Mouse (Mus musculus): ENCODE results near the gene Mt3. TPM values are rescaled to one million over a fixed set of nuclear protein-coding genes. Genes with fewer than 3 reads are reported as not detected.
"Not testable (repeated sequence)": the region's sequence is repeated elsewhere in the genome, so short reads cannot be mapped to it uniquely, and the experiment has no call there.

Mt3 gene
- polyA plus RNA-seq, 1 experiment: 4.9 TPM

- DNase-seq (ENCODE audit: low read depth): no peak
These were observed 1.5 kb upstream of the Mt3 start for GRCm38 (mm10) chr8:94150925-94151324.

- no peak for DNase-seq (ENCODE audit: low read depth)
These were observed 1.0 kb downstream of the Mt3 start for GRCm38 (mm10) chr8:94153451-94153850.

- no peak for DNase-seq (ENCODE audit: low read depth)
These were observed 2.1 kb downstream of the Mt3 start for GRCm38 (mm10) chr8:94154537-94154936.

GRCm38 (mm10) chr8:94156092-94156491, 3.7 kb downstream of the Mt3 start:
- no peak for DNase-seq (ENCODE audit: low read depth)

GRCm38 (mm10) chr8:94165772-94166171, 13.4 kb downstream of the Mt3 start:
- DNase-seq (ENCODE audit: low read depth): not testable (repeated sequence)

- DNase-seq (ENCODE audit: low read depth): no peak
These were observed 14.8 kb downstream of the Mt3 start for GRCm38 (mm10) chr8:94167244-94167643.

GRCm38 (mm10) chr8:94169547-94169946, 17.1 kb downstream of the Mt3 start:
- no peak for DNase-seq (ENCODE audit: low read depth)

- DNase-seq (ENCODE audit: low read depth): no peak
These were observed 18.9 kb downstream of the Mt3 start for GRCm38 (mm10) chr8:94171321-94171755.

- no peak for DNase-seq (ENCODE audit: low read depth)
These were observed 19.8 kb downstream of the Mt3 start, which contains the start of gene Mt2 for GRCm38 (mm10) chr8:94172075-94172808. Gene Mt2 (plus strand): TSS chr8:94172664.

- DNase-seq (ENCODE audit: low read depth): no peak
These were observed 20.7 kb downstream of the Mt3 start for GRCm38 (mm10) chr8:94172809-94173732.

GRCm38 (mm10) chr8:94173848-94174403, 21.5 kb downstream of the Mt3 start:
- DNase-seq (ENCODE audit: low read depth): no peak

- DNase-seq (ENCODE audit: low read depth): no peak
These were observed 22.3 kb downstream of the Mt3 start for GRCm38 (mm10) chr8:94174619-94175213.

- DNase-seq (ENCODE audit: low read depth): no peak
These were observed 25.4 kb downstream of the Mt3 start for GRCm38 (mm10) chr8:94177716-94178390.

GRCm38 (mm10) chr8:94178857-94179712, 26.7 kb downstream of the Mt3 start, which contains the start of gene Mt1:
Gene Mt1 (plus strand): TSS chr8:94179082.
- DNase-seq (ENCODE audit: low read depth): peak; percentile 78

- no peak for DNase-seq (ENCODE audit: low read depth)
These were observed 27.5 kb downstream of the Mt3 start for GRCm38 (mm10) chr8:94179713-94180560.

GRCm38 (mm10) chr8:94180561-94180908, 28.1 kb downstream of the Mt3 start:
- no peak for DNase-seq (ENCODE audit: low read depth)

- no peak for DNase-seq (ENCODE audit: low read depth)
These were observed 29.9 kb downstream of the Mt3 start for GRCm38 (mm10) chr8:94182055-94182929.

- DNase-seq (ENCODE audit: low read depth): no peak
These were observed 30.7 kb downstream of the Mt3 start for GRCm38 (mm10) chr8:94183117-94183516.
